Mouse (Mus musculus) adrenal gland, postnatal 25 days (tissue): ENCODE measurements around the gene 4930469K13Rik. TPM values are rescaled to one million over a fixed set of nuclear protein-coding genes. Genes with fewer than 3 reads are reported as not detected.

Source experiments
- DNase-seq: peaks from one replicate; pipeline ENCODE4 v3.0.0; 2021; ENCODE audit warnings: mixed read lengths
- total RNA-seq: library from RNA; stranded (reverse); gene quantifications from 2 replicates; pipeline ENCODE4 v1.2.3, GENCODE M21; 2021

The 4930469K13Rik gene
- total RNA-seq, 1 experiment from 2014 or later, result not detected

- DNase-seq, result no peak
Measured at GRCm38 (mm10) chr11:33980146-33980545, 118.2 kb downstream of the 4930469K13Rik start.

GRCm38 (mm10) chr11:33975121-33975520, 123.2 kb downstream of the 4930469K13Rik start:
- no peak for DNase-seq

DNA sequence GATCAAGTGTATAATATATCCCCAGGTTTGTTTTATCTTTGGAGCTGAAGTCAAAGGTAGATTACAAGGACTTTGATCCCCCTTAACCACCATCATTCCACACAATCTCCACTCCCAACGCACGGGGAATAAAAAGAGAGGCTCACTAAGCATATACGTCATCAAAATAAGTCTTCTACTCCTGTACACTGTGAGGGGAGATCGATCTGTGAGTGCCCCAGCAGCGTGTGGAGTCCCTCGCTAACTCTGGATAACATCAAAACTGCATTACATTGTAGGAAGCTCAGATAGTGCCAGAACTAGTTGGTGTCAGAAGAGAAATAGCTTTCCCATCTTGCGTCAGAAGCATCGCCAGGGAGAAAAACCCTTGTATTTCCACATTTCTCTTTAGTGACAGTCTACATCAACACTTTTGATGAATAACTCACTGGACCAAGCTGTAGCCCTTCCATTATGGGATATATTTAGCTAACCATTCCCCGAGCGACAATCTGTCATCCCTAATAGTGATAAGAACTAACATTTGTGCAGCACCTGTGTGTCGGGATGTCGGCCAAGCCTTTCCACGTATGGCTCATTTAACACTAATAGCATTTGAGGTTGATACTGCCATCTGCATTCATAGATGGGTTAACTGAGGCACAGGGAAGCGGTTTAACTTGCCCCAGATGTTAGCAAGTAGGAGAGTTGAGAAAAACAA, 123.9 kb downstream of the 4930469K13Rik start:
- DNase-seq, result no peak

- no peak for DNase-seq
Measured at GRCm38 (mm10) chr11:33972114-33972513, 126.2 kb downstream of the 4930469K13Rik start.

DNA sequence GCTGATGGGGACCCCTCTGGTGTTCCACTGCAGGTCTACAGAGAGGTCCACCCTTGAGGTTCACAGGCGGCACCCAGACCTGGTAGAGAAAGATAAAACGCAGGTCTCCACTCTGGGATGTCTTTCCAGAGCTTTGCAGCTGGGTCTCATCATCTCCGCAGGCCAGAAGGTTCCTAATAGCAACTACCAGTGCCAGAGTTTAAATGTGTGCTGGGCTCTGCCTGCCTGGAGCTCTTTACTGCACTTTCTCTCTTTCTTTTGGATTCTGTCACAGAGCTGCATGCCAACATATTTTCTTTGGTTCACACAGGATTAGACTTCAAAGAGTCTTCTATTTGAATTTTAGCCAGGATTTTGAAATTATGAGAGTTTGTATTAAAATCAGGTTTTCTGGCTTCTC, 129.2 kb downstream of the 4930469K13Rik start:
- no peak for DNase-seq

GRCm38 (mm10) chr11:33967708-33968107, 130.6 kb downstream of the 4930469K13Rik start:
- no peak for DNase-seq

DNA sequence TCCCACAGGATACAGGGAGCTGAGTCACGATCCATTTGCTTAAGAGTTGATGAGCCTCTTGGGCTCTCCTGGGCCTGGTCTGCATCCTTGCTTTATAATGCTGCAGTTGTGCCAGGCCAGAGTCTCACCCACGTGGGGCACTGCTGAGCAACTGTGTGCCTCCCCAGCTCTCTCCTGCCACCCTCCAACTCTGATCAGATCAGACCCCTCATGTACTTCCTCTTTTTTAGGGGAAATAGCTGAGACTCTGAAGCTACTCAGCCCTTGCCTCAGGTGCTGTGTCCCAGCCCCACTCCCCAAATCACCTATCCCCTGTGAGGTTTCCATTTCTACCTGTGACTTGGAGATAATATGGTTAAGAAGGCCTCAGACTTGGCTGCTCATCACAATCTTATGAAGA, 133.0 kb downstream of the 4930469K13Rik start:
- DNase-seq, result no peak

GRCm38 (mm10) chr11:33962688-33963407, 135.5 kb downstream of the 4930469K13Rik start, which contains the start of gene Kcnmb1:
TSS of gene Kcnmb1 (plus strand) at chr11:33963013.
- DNase-seq, result no peak

- DNase-seq, result no peak
Measured at GRCm38 (mm10) chr11:33962178-33962577, 136.2 kb downstream of the 4930469K13Rik start.

GRCm38 (mm10) chr11:33958713-33959112, 139.6 kb downstream of the 4930469K13Rik start:
- DNase-seq, result peak; percentile 39

GRCm38 (mm10) chr11:33957595-33957994, 140.8 kb downstream of the 4930469K13Rik start:
- DNase-seq, result no peak

DNA sequence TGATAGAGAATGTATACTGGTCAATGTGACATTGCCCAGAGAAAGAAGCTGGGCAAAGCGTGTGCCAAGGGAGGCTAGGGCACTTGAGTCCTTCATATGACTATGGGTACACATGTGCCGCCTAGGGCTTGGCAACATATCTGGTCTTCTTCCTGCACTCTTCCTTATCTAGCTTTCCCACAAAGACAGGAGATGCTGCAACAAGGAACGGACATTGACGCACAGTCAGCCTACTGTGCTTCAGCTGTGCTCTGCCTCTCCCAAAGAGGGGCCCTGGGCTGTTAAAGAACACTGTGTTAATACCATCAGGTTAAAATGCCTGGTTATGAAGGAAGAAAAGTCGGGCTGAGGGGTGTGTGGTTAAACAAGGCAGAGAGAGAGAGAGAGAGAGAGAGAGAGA, 141.7 kb downstream of the 4930469K13Rik start:
- no peak for DNase-seq

- DNase-seq, result no peak
Measured at GRCm38 (mm10) chr11:33955982-33956381, 142.4 kb downstream of the 4930469K13Rik start.

- no peak for DNase-seq
Measured at GRCm38 (mm10) chr11:33951684-33952625, 146.4 kb downstream of the 4930469K13Rik start.

DNA sequence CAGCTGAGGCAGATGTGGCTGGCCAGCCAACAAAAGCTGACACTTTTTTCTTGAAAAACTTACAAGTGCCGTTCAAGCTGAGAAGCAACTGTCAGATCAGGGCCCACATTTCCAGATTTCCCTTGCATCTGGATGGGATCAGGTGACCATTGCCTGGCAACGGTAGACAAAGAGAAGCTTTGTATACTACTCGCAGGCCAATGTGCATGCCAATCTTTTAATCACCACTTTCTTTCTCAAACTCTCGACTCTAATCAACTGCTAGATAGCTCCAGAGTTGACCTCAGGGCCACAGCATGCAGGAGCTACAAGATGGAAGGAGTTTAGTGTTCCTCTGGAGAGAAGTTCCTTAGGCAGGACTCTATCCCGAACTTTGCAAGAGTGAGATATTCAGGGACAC, 147.2 kb downstream of the 4930469K13Rik start:
- no peak for DNase-seq

DNA sequence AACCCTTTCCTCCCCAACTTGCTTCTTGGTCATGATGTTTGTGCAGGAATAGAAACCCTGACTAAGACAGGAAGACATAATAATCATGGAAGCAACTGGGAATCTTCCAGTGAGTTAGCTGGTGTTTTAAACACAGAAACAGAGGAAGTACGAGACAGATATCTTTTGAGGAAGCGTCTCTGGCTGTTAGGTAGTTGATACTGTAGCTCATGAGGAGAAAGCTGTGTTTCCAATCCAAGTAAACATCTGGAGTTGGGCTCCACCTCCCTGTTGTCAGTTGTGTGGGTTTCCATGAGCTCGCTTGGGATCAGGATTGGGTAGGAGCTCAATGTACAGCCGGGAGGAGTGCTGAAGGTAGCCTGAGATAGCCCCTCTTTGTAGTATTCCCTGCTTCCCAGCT, 151.9 kb downstream of the 4930469K13Rik start:
- DNase-seq, result no peak

- DNase-seq, result no peak
Measured at GRCm38 (mm10) chr11:33944786-33945328, 153.5 kb downstream of the 4930469K13Rik start.

- DNase-seq, result peak; percentile 24
Measured at GRCm38 (mm10) chr11:33944067-33944785, 154.1 kb downstream of the 4930469K13Rik start.

GRCm38 (mm10) chr11:33943565-33943964, 154.8 kb downstream of the 4930469K13Rik start:
- DNase-seq, result no peak

DNA sequence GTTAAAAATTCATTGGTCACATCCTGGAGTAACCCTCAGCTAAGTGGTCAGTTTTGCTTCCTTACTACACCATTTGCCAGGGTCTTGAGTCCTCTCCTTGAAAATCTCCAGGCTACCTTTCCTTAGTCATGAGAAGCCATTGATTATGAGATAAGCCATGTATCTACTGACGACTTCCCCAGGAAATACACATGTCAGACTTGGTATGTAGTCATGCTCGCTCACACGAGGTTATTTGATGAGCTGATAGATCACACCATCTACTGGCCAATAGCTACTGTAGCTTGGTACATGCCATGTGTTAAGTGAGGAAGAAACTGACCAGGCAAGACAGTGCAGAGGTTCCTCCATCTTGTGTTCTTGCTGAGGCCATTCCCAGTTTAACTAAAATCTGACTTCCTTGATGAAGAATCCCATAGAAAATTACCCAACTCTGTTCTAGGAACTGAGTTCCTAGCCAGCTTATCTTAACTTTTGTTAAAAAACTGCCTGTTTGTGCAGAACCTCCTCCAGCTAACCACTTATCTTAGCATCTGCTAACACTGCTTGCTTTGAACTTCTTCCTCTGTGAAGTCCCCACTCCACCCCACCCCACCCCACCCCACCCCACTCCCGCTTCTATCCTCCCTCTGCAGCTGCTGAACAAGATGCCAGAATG, 158.8 kb downstream of the 4930469K13Rik start:
- no peak for DNase-seq
